Mouse (Mus musculus): ENCODE measurements around the gene Adamts9. TPM values are rescaled to one million over a fixed set of nuclear protein-coding genes. Genes with fewer than 3 reads are reported as not detected.

The Adamts9 gene
- 4.2 and 5.0 TPM in 2 replicates for polyA plus RNA-seq (2015; fragmentation: Nextera tagmentation; extraction: Ambion mirVana)

GRCm38 (mm10) chr6:92943057-92943781 is at the start of gene Adamts9:
Gene Adamts9 (minus strand): TSS chr6:92943492.

GRCm38 (mm10) chr6:92869089-92869581 is 74.2 kb downstream of the Adamts9 start, which contains the start of gene Gm15737:
Gene Gm15737 (plus strand): TSS chr6:92869357.

GRCm38 (mm10) chr6:92816311-92816751 is 127.0 kb downstream of the Adamts9 start, which contains the start of gene A730049H05Rik:
Gene A730049H05Rik (plus strand): TSS chr6:92816478.

Other genes with a start within 250 kb of the Adamts9 start
- 2.5 TPM in 2 replicates for gene Prickle2, start 237.3 kb downstream of the Adamts9 start, polyA plus RNA-seq (2015; fragmentation: Nextera tagmentation; extraction: Ambion mirVana)
- 1.2 and 1.5 TPM in 2 replicates for gene A730049H05Rik, start 127.0 kb downstream of the Adamts9 start, polyA plus RNA-seq (2015; fragmentation: Nextera tagmentation; extraction: Ambion mirVana)
- not detected in 2 replicates for gene Gm15737, start 74.1 kb downstream of the Adamts9 start, polyA plus RNA-seq (2015; fragmentation: Nextera tagmentation; extraction: Ambion mirVana)